Mouse (Mus musculus) midbrain, embryonic 13.5 days (tissue): ENCODE results near the gene Mbtps1. TPM values are rescaled to one million over a fixed set of nuclear protein-coding genes. Genes with fewer than 3 reads are reported as not detected.

Experiments
- ATAC-seq: fragments of 200-750 bp; cut with Nextera tagmentation; 2 replicates; pipeline ENCODE4 v1.8.0; 2017; ENCODE audit warnings: mild to moderate bottlenecking, moderate TSS enrichment, moderate library complexity
- H3K27ac ChIP-seq: fragments of 300-500 bp; sonication (generic); 2 replicates; pipeline ENCODE4 v1.5.1; 2015; ENCODE audit warnings: inconsistent platforms, mild to moderate bottlenecking, moderate library complexity
- H3K27me3 ChIP-seq: fragments of 300-500 bp; sonication (generic); 2 replicates; pipeline ENCODE4 v1.6.1; 2015; ENCODE audit warnings: mild to moderate bottlenecking, inconsistent platforms
- H3K36me3 ChIP-seq: fragments of 300-500 bp; sonication (generic); 2 replicates; pipeline ENCODE4 v1.6.1; 2015; ENCODE audit warnings: mild to moderate bottlenecking, inconsistent platforms
- H3K4me1 ChIP-seq: fragments of 300-500 bp; sonication (generic); replicated peaks from 2 replicates; pipeline ENCODE4 v1.6.1; 2015; ENCODE audit warnings: inconsistent platforms
- H3K4me2 ChIP-seq: fragments of 300-500 bp; sonication (generic); replicated peaks from 2 replicates; pipeline ENCODE4 v1.6.1; 2015; ENCODE audit warnings: moderate library complexity, mild to moderate bottlenecking, inconsistent platforms
- H3K4me3 ChIP-seq: fragments of 300-500 bp; sonication (generic); replicated peaks from 2 replicates; pipeline ENCODE4 v1.5.1; 2015; ENCODE audit warnings: mild to moderate bottlenecking, inconsistent platforms
- H3K9ac ChIP-seq: fragments of 300-500 bp; sonication (generic); replicated peaks from 2 replicates; pipeline ENCODE4 v1.6.1; 2015; ENCODE audit warnings: mild to moderate bottlenecking, inconsistent platforms
- H3K9me3 ChIP-seq: fragments of 300-500 bp; sonication (generic); 2 replicates; pipeline ENCODE4 v1.6.1; 2016; ENCODE audit warnings: mild to moderate bottlenecking, inconsistent platforms
- WGBS: fragments of 180-500 bp; shearing (Covaris S2); methylation state at CpG from one replicate; pipeline ENCODE4 v1.1.7; 2015; 5-methylcytosine and 5-hydroxymethylcytosine counted together
- polyA plus RNA-seq: library from polyadenylated mRNA; unstranded; fragments of >200 nt; fragmentation: Nextera tagmentation; extraction: Ambion mirVana; gene quantifications from 2 replicates; pipeline ENCODE4 v1.2.1, GENCODE M21; 2015

The Mbtps1 gene
- 67.7 and 70.4 TPM in 2 replicates for polyA plus RNA-seq

- peaks cover 38% of the 10 kb centered on the region for H3K4me1 ChIP-seq
- peaks cover 29% of the 10 kb centered on the region for H3K36me3 ChIP-seq
- H3K4me3 ChIP-seq, result peak within 1 kb of the TSS; percentile 75
- H3K27ac ChIP-seq, result peak within 1 kb of the TSS; percentile 94
- H3K9me3 ChIP-seq, result no peaks in the 10 kb centered on the region
- H3K27me3 ChIP-seq, result no peaks in the 10 kb centered on the region
- peak; percentile 94 for ATAC-seq
- 6% methylated on average over 63 of the region's 63 CpGs for WGBS
- peak within 1 kb of the TSS; percentile 90 for H3K9ac ChIP-seq
- H3K4me2 ChIP-seq, result peak within 1 kb of the TSS; percentile 87
These were observed at the start of gene Mbtps1 for GRCm38 (mm10) chr8:119558603-119559401. TSS of gene Mbtps1 (minus strand) at chr8:119558735.

GRCm38 (mm10) chr8:119606224-119606623 is 47.7 kb upstream of the Mbtps1 start:
- Histone ChIP-seq H3K4me3 (no peak overlapping the region), H3K4me2 (no peak overlapping the region), H3K27ac (no peak overlapping the region), H3K9ac (no peak overlapping the region), H3K9me3 (no peaks in the 10 kb centered on the region), H3K27me3 (no peaks in the 10 kb centered on the region), H3K36me3 (peaks cover 18% of the 10 kb centered on the region), H3K4me1 (peaks cover 20% of the 10 kb centered on the region)
- ATAC-seq, result no peak
- 86% methylated on average over 2 of the region's 2 CpGs for WGBS

- Histone ChIP-seq H3K4me1 (peaks cover 16% of the 10 kb centered on the region), H3K4me3 (peak within 1 kb of the TSS; percentile 84), H3K27me3 (no peaks in the 10 kb centered on the region), H3K27ac (peak within 1 kb of the TSS; percentile 44; the same call in 1 of the 2 replicates), H3K9me3 (no peaks in the 10 kb centered on the region), H3K4me2 (peak within 1 kb of the TSS; percentile 94), H3K9ac (peak within 1 kb of the TSS; percentile 83), H3K36me3 (peaks cover 31% of the 10 kb centered on the region)
- WGBS, result 0% methylated on average over 23 of the region's 23 CpGs
- ATAC-seq, result peak; percentile 82
These were observed 46.5 kb upstream of the Mbtps1 start, which contains the start of gene Taf1c for GRCm38 (mm10) chr8:119604996-119605395. TSS of gene Taf1c (minus strand) at chr8:119605222.

- peak overlapping the region; percentile 83 for H3K9ac ChIP-seq
- 0 out of 2 replicates have a peak overlapping the region, but pooled peaks have one; percentile 44 for H3K27ac ChIP-seq
- 38% methylated on average over 12 of the region's 12 CpGs for WGBS
These were observed 45.9 kb upstream of the Mbtps1 start for GRCm38 (mm10) chr8:119604398-119604803.

GRCm38 (mm10) chr8:119603771-119604170 is 45.2 kb upstream of the Mbtps1 start:
- H3K4me3 ChIP-seq, result peak overlapping the region; percentile 84
- H3K4me1 ChIP-seq, result peaks cover 16% of the 10 kb centered on the region
- no peaks in the 10 kb centered on the region for H3K27me3 ChIP-seq
- no peak overlapping the region for H3K27ac ChIP-seq
- peaks cover 43% of the 10 kb centered on the region for H3K36me3 ChIP-seq
- no peaks in the 10 kb centered on the region for H3K9me3 ChIP-seq
- H3K4me2 ChIP-seq, result peak overlapping the region; percentile 94
- 89% methylated on average over 4 of the region's 4 CpGs for WGBS
- ATAC-seq, result no peak
- H3K9ac ChIP-seq, result peak overlapping the region; percentile 83

More at GRCm38 (mm10) chr8:119604398-119604803, 45.9 kb upstream of the Mbtps1 start:
- H3K9me3 ChIP-seq, result no peaks in the 10 kb centered on the region
- H3K4me3 ChIP-seq, result peak overlapping the region; percentile 84
- peak; percentile 38; the same call in 1 of the 2 replicates for ATAC-seq
- H3K36me3 ChIP-seq, result peaks cover 37% of the 10 kb centered on the region
- H3K27me3 ChIP-seq, result no peaks in the 10 kb centered on the region
- peaks cover 16% of the 10 kb centered on the region for H3K4me1 ChIP-seq
- peak overlapping the region; percentile 94 for H3K4me2 ChIP-seq

GRCm38 (mm10) chr8:119591456-119591855 is 32.9 kb upstream of the Mbtps1 start:
- ATAC-seq, result no peak
- Histone ChIP-seq H3K27me3 (no peaks in the 10 kb centered on the region), H3K4me2 (no peak overlapping the region), H3K4me1 (peaks cover 10% of the 10 kb centered on the region), H3K4me3 (no peak overlapping the region), H3K27ac (no peak overlapping the region), H3K36me3 (peaks cover 7% of the 10 kb centered on the region), H3K9ac (no peak overlapping the region), H3K9me3 (no peaks in the 10 kb centered on the region)
- 93% methylated on average over 7 of the region's 7 CpGs for WGBS

- Histone ChIP-seq H3K4me1 (peaks cover 13% of the 10 kb centered on the region), H3K9me3 (no peaks in the 10 kb centered on the region), H3K27ac (no peak overlapping the region), H3K4me3 (no peak overlapping the region), H3K36me3 (no peaks in the 10 kb centered on the region), H3K9ac (no peak overlapping the region), H3K4me2 (no peak overlapping the region), H3K27me3 (no peaks in the 10 kb centered on the region; the same call in 1 of the 2 replicates)
- ATAC-seq, result no peak
- WGBS, result 83% methylated on average over 14 of the region's 14 CpGs
These were observed 31.8 kb upstream of the Mbtps1 start for GRCm38 (mm10) chr8:119590348-119590747.

- no peak for ATAC-seq
- H3K4me2 ChIP-seq, result no peak overlapping the region
- WGBS, result 25% methylated on average over 10 of the region's 10 CpGs
- H3K36me3 ChIP-seq, result no peaks in the 10 kb centered on the region
- H3K9ac ChIP-seq, result no peak overlapping the region
- no peak overlapping the region for H3K4me3 ChIP-seq
- H3K27ac ChIP-seq, result no peak overlapping the region
- no peaks in the 10 kb centered on the region; the same call in 1 of the 2 replicates for H3K27me3 ChIP-seq
- H3K4me1 ChIP-seq, result 0 out of 2 replicates have a peak, but pooled peaks cover 8% of the 10 kb centered on the region
- H3K9me3 ChIP-seq, result no peaks in the 10 kb centered on the region
These were observed 30.3 kb upstream of the Mbtps1 start for GRCm38 (mm10) chr8:119588844-119589243.

GRCm38 (mm10) chr8:119588321-119588720 is 29.8 kb upstream of the Mbtps1 start:
- Histone ChIP-seq H3K27ac (no peak overlapping the region), H3K4me2 (no peak overlapping the region), H3K4me3 (no peak overlapping the region), H3K27me3 (no peaks in the 10 kb centered on the region; the same call in 1 of the 2 replicates), H3K36me3 (no peaks in the 10 kb centered on the region), H3K9me3 (no peaks in the 10 kb centered on the region), H3K4me1 (0 out of 2 replicates have a peak, but pooled peaks cover 8% of the 10 kb centered on the region), H3K9ac (no peak overlapping the region)
- 69% methylated on average over 4 of the region's 4 CpGs for WGBS
- ATAC-seq, result no peak

GRCm38 (mm10) chr8:119585901-119586300 is 27.4 kb upstream of the Mbtps1 start:
- H3K27ac ChIP-seq, result no peak overlapping the region
- H3K27me3 ChIP-seq, result no peaks in the 10 kb centered on the region; the same call in 1 of the 2 replicates
- no peaks in the 10 kb centered on the region for H3K36me3 ChIP-seq
- no peaks in the 10 kb centered on the region for H3K9me3 ChIP-seq
- no peak for ATAC-seq
- 37% methylated on average over 12 of the region's 24 CpGs for WGBS
- peak overlapping the region; percentile 28; the same call in 1 of the 2 replicates for H3K4me3 ChIP-seq
- H3K4me1 ChIP-seq, result 0 out of 2 replicates have a peak, but pooled peaks cover 8% of the 10 kb centered on the region
- peak overlapping the region; percentile 48 for H3K4me2 ChIP-seq
- no peak overlapping the region for H3K9ac ChIP-seq

- ATAC-seq, result no peak
- Histone ChIP-seq H3K9ac (no peak overlapping the region), H3K4me3 (no peak overlapping the region), H3K4me1 (no peaks in the 10 kb centered on the region), H3K9me3 (no peaks in the 10 kb centered on the region), H3K4me2 (no peak overlapping the region), H3K27ac (no peak overlapping the region), H3K36me3 (no peaks in the 10 kb centered on the region), H3K27me3 (peaks cover 28% of the 10 kb centered on the region)
- WGBS, result 88% methylated on average over 5 of the region's 5 CpGs
These were observed 22.1 kb upstream of the Mbtps1 start for GRCm38 (mm10) chr8:119580441-119581161.

- no peaks in the 10 kb centered on the region for H3K36me3 ChIP-seq
- no peak overlapping the region for H3K4me2 ChIP-seq
- no peak overlapping the region for H3K27ac ChIP-seq
- 44% methylated on average over 13 of the region's 13 CpGs for WGBS
- H3K4me3 ChIP-seq, result no peak overlapping the region
- no peak for ATAC-seq
- peaks cover 3% of the 10 kb centered on the region for H3K4me1 ChIP-seq
- no peaks in the 10 kb centered on the region for H3K9me3 ChIP-seq
- peaks cover 28% of the 10 kb centered on the region for H3K27me3 ChIP-seq
- H3K9ac ChIP-seq, result no peak overlapping the region
These were observed 20.6 kb upstream of the Mbtps1 start for GRCm38 (mm10) chr8:119579096-119579495.
